ENCODE assay signal across 23 mouse cellular contexts in the genomic region with DNA sequence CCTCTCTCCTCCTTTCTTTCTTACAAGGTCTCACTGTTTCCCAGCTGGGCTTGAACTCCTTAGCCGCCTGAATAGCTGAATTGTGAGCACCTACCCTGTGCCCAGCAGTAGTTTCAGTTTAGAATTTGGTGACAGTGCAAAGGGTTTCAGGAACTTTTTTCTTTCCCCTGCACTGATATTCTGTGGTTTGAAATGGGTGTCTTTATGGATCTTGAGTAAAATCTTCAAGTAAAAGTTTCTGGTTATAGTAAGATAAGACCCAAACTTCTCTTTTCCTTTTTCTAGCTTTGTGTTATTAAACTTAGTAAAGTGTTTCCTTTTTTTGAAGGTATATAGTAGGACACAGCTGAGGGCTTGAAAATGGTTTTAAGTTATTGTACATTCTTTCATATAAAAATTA. TPM values are rescaled to one million over a fixed set of nuclear protein-coding genes. Genes with fewer than 3 reads are reported as not detected.
"Had no signal": no experiment of that assay in that cellular context is flagged by ENCODE, and none has a peak within 500 bp of the region (broad histone marks: within the 10 kb centered on the region; RNA-seq: fewer than 3 reads in every experiment).

No protein-coding gene starts in this region.

- H3K27ac ChIP-seq: heart, embryonic 13.5 days; heart, embryonic 15.5 days; hindbrain, embryonic 13.5 days; hindbrain, embryonic 15.5 days; hindbrain, postnatal 0 days; kidney, postnatal 0 days; limb, embryonic 13.5 days; limb, embryonic 15.5 days; liver, embryonic 12.5 days; liver, embryonic 14.5 days had no signal

- H3K27me3 ChIP-seq: heart, embryonic 13.5 days; heart, embryonic 15.5 days; hindbrain, embryonic 13.5 days; hindbrain, embryonic 15.5 days; kidney, embryonic 15.5 days; limb, embryonic 13.5 days; limb, embryonic 15.5 days; liver, embryonic 12.5 days had no signal

- H3K4me2 ChIP-seq: heart, embryonic 11.5 days; heart, embryonic 13.5 days; heart, embryonic 15.5 days; hindbrain, embryonic 13.5 days; hindbrain, embryonic 15.5 days; kidney, embryonic 15.5 days; limb, embryonic 13.5 days; limb, embryonic 15.5 days; liver, embryonic 12.5 days had no signal

- H3K4me3 ChIP-seq: heart, embryonic 13.5 days; heart, embryonic 15.5 days; hindbrain, embryonic 13.5 days; hindbrain, embryonic 15.5 days; kidney, embryonic 15.5 days; limb, embryonic 13.5 days; limb, embryonic 15.5 days; liver, embryonic 12.5 days had no signal

- H3K9ac ChIP-seq: heart, embryonic 13.5 days; heart, embryonic 15.5 days; hindbrain, embryonic 13.5 days; hindbrain, embryonic 15.5 days; kidney, embryonic 15.5 days; limb, embryonic 13.5 days; limb, embryonic 15.5 days; liver, embryonic 12.5 days; liver, embryonic 14.5 days had no signal

- H3K36me3 ChIP-seq: heart, embryonic 15.5 days; hindbrain, embryonic 13.5 days; hindbrain, embryonic 15.5 days; kidney, embryonic 15.5 days; limb, embryonic 13.5 days had no signal

- H3K9me3 ChIP-seq: heart, embryonic 13.5 days; heart, embryonic 15.5 days; hindbrain, embryonic 13.5 days; hindbrain, embryonic 15.5 days; kidney, embryonic 15.5 days; limb, embryonic 13.5 days; limb, embryonic 15.5 days; liver, embryonic 12.5 days had no signal

RNA-seq across cellular contexts. Expression of a gene that starts 58.7 kb away (rescaled TPM):
- total RNA-seq: gastrocnemius, adult 18-20 months; gastrocnemius, postnatal 10 days; gastrocnemius, postnatal 25 days; hindbrain, postnatal 0 days; layer of hippocampus, adult 18-20 months; layer of hippocampus, postnatal 10 days; layer of hippocampus, postnatal 36 days; left cerebral cortex, adult 18-20 months; left cerebral cortex, postnatal 10 days; left cerebral cortex, postnatal 25 days; left cerebral cortex, postnatal 4 days had no signal
- polyA plus RNA-seq: hindbrain, embryonic 15.5 days; limb, embryonic 11.5 days had no signal
